Mouse (Mus musculus): ENCODE data around the gene Atcay. TPM values are rescaled to one million over a fixed set of nuclear protein-coding genes. Genes with fewer than 3 reads are reported as not detected.

Atcay gene
- polyA plus RNA-seq, 1 experiment from 2014 or later, result 1.1 TPM

DNA sequence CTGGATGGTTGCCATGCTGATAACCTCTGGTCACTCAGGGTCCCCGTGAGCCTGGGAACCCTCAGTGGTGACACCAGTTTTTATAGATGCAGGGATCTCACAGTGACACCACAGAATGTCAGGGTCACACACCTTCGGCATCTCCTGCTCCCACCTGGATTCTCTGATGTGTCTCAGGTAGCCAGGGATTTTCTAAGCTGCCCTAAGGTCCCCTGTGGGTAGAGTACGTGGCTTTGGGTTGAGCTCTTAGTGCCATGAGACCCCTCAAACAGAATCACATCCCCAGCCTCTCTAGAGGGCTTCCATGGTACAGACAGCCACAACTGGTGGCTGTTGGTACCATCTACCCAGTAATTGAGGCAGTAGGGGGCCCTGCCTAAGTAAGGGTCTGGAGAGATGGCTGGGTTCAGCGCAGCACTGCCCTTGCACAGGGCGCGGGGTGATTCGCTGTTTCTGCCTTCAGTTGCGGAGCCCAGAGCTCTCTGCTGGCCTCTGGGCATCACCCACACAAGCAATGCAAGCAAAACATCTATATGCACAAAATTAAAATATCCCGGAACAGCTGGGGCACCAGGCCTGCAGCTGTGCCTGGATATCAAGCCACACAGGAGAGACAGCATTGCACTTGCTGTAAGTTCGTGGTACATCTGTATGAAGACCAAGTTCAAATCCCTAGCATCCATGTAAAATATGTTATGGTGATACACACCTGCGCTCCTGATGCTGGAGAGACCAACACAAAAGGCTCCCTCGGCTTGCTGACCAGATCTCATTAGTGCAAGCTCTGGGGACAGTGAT lies 6.0 kb upstream of the Atcay start:
- no peak for ATAC-seq
- no peaks in the 10 kb centered on the region for H3K36me3 ChIP-seq (ENCODE audit: control insufficient read depth, insufficient read depth)
- H3K27me3 ChIP-seq (replicated peaks; ENCODE audit: control insufficient read depth, insufficient read depth, low read length), result peaks cover 15% of the 10 kb centered on the region; the same call in 1 of the 2 replicates
- H3K9me3 ChIP-seq (ENCODE audit: control insufficient read depth), result no peaks in the 10 kb centered on the region
- H3K27ac ChIP-seq (ENCODE audit: low read depth, low read length), result no peak overlapping the region
- H3K4me1 ChIP-seq (replicated peaks; ENCODE audit: control insufficient read depth, insufficient read depth, low read length), result peaks cover 6% of the 10 kb centered on the region; the same call in 1 of the 2 replicates
- H3K4me2 ChIP-seq (replicated peaks; ENCODE audit: low read depth), result no peak overlapping the region
- TF ChIP-seq CTCF (IDR thresholded peaks at IDR 0.05; ENCODE audit: low read depth), result no peak
- WGBS, result 88% methylated on average over 12 of the region's 12 CpGs
- H3K9ac ChIP-seq (ENCODE audit: low read depth, low read length), result no peak overlapping the region
- no peak overlapping the region for H3K4me3 ChIP-seq (ENCODE audit: low read depth, low read length)

DNA sequence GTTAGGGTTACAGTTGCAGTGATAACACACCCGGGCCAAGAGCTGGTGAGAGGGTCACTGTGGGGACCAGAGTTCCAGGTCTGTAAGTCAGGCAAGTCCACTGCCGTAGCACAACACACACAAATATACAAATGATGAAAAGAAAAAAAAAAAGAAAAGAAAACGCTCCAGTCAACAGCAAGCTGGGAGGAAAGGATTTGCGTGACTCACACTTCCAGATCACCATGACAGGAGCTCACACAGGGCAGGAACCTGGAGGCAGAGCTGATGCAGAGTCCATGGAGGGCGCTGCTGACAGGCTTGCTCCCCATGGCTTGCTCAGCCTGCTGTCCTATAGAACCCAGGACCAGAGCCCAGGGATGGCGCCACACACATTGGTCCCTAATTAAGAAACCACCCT lies 3.6 kb upstream of the Atcay start:
- Histone ChIP-seq H3K27me3 (replicated peaks; ENCODE audit: control insufficient read depth, insufficient read depth, low read length) (peaks cover 14% of the 10 kb centered on the region; the same call in 1 of the 2 replicates), H3K4me2 (replicated peaks; ENCODE audit: low read depth) (peak overlapping the region; percentile 72), H3K4me3 (ENCODE audit: low read depth, low read length) (peak overlapping the region; percentile 72; the same call in 1 of the 2 replicates), H3K4me1 (replicated peaks; ENCODE audit: control insufficient read depth, insufficient read depth, low read length) (peaks cover 6% of the 10 kb centered on the region; the same call in 1 of the 2 replicates), H3K9me3 (ENCODE audit: control insufficient read depth) (no peaks in the 10 kb centered on the region), H3K9ac (ENCODE audit: low read depth, low read length) (0 out of 2 replicates have a peak overlapping the region, but pooled peaks have one; percentile 78), H3K27ac (ENCODE audit: low read depth, low read length) (peak overlapping the region; percentile 95), H3K36me3 (ENCODE audit: control insufficient read depth, insufficient read depth) (no peaks in the 10 kb centered on the region)
- WGBS, result 70% methylated on average over 6 of the region's 6 CpGs
- TF ChIP-seq CTCF (IDR thresholded peaks at IDR 0.05; ENCODE audit: low read depth), result peak; percentile 12; the same call in 1 of the 2 replicates
- ATAC-seq, result no peak

DNA sequence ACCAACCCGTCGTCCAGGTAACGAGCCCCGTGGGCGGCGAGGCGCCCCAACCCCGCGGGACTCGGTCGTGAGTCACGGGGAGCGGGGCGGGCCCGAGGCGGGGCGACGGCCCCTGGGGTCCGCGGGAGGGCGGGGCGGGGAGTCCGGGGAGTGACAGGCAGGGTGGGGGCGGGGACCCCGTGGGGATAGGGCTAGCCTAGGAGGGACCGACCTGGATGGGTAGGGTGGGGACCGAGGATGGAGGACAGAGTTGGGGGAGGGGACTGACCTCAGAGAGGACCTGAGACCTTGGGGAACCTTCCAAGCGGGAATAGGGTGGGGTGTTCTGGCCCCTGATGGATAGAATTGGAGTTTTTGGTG lies 2.6 kb upstream of the Atcay start:
- peak overlapping the region; percentile 72 for H3K4me3 ChIP-seq (ENCODE audit: low read depth, low read length)
- WGBS, result under 1% methylated on average over 28 of the region's 28 CpGs
- peak overlapping the region; percentile 95 for H3K27ac ChIP-seq (ENCODE audit: low read depth, low read length)
- peak; percentile 40; the same call in 1 of the 2 replicates for ATAC-seq
- H3K27me3 ChIP-seq (replicated peaks; ENCODE audit: control insufficient read depth, insufficient read depth, low read length), result peaks cover 14% of the 10 kb centered on the region; the same call in 1 of the 2 replicates
- peaks cover 6% of the 10 kb centered on the region; the same call in 1 of the 2 replicates for H3K4me1 ChIP-seq (replicated peaks; ENCODE audit: control insufficient read depth, insufficient read depth, low read length)
- H3K9ac ChIP-seq (ENCODE audit: low read depth, low read length), result peak overlapping the region; percentile 78
- no peaks in the 10 kb centered on the region for H3K36me3 ChIP-seq (ENCODE audit: control insufficient read depth, insufficient read depth)
- TF ChIP-seq CTCF (IDR thresholded peaks at IDR 0.05; ENCODE audit: low read depth), result no peak
- H3K4me2 ChIP-seq (replicated peaks; ENCODE audit: low read depth), result peak overlapping the region; percentile 72
- H3K9me3 ChIP-seq (ENCODE audit: control insufficient read depth), result no peaks in the 10 kb centered on the region

DNA sequence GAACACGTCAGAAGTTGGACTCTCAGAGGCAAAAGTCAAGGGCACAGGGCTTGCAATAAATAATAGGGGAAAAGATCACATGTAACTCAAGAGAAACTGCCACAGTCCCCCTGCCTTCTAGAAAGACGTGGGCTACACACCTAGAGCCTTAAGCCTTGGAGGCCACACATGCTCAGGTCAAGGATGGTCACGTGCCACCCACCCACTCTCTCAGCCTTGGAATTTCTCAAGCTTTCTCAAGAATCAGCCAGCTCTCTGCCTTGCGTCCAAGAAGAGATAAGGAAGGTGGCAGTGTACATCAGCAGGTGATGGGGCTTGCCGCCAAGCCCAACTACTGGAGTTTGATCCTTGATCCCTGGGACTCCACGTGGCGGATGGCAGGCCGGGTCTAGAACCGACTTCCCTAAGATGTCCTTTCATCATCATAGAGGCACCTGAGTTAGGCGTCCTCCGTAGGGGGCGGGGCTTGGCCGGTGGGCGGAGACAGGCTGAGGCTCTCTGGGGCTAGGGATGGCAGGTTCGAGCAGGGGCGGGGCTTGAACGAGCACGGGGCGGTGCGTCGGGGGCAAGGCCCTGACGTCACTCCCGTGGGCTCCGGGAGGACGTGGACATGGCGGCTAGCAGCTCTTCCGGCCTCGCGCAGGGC lies 2.1 kb upstream of the Atcay start, which contains the start of gene Zfr2:
Zfr2 (plus strand) TSS at position 576 of the 646 bp plus-strand sequence.
- TF ChIP-seq CTCF (IDR thresholded peaks at IDR 0.05; ENCODE audit: low read depth), result no peak
- Histone ChIP-seq H3K4me1 (replicated peaks; ENCODE audit: control insufficient read depth, insufficient read depth, low read length) (peaks cover 6% of the 10 kb centered on the region; the same call in 1 of the 2 replicates), H3K36me3 (ENCODE audit: control insufficient read depth, insufficient read depth) (no peaks in the 10 kb centered on the region), H3K27me3 (replicated peaks; ENCODE audit: control insufficient read depth, insufficient read depth, low read length) (peaks cover 16% of the 10 kb centered on the region; the same call in 1 of the 2 replicates), H3K4me2 (replicated peaks; ENCODE audit: low read depth) (peak within 1 kb of the TSS; percentile 72), H3K9ac (ENCODE audit: low read depth, low read length) (peak within 1 kb of the TSS; percentile 78), H3K9me3 (ENCODE audit: control insufficient read depth) (no peaks in the 10 kb centered on the region), H3K27ac (ENCODE audit: low read depth, low read length) (peak within 1 kb of the TSS; percentile 95), H3K4me3 (ENCODE audit: low read depth, low read length) (peak within 1 kb of the TSS; percentile 72)
- 3% methylated on average over 29 of the region's 29 CpGs for WGBS
- peak; percentile 89 for ATAC-seq

DNA sequence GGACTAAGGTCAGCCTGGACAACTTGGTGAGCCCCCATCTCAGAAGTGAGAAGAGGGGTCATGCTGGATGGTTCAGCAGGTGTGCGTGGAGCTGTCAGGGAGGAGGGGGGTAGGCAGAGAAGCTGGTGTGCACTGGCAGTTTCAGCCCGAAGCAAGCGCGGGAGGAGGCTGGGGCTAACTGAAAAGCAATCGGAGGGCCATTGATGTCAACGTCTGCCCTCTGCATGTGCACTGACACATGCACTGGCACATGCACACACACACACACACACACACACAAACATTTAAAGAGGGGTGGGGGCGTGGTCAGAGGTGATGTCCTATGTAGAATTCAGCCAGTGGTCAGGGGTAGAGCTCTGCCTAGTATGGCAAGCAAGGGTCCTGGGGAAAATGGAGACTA lies 803 bp upstream of the Atcay start:
- WGBS, result 62% methylated on average over 7 of the region's 7 CpGs
- Histone ChIP-seq H3K36me3 (ENCODE audit: control insufficient read depth, insufficient read depth) (no peaks in the 10 kb centered on the region), H3K4me3 (ENCODE audit: low read depth, low read length) (no peak overlapping the region), H3K27me3 (replicated peaks; ENCODE audit: control insufficient read depth, insufficient read depth, low read length) (peaks cover 16% of the 10 kb centered on the region; the same call in 1 of the 2 replicates), H3K9me3 (ENCODE audit: control insufficient read depth) (no peaks in the 10 kb centered on the region), H3K9ac (ENCODE audit: low read depth, low read length) (no peak overlapping the region), H3K4me2 (replicated peaks; ENCODE audit: low read depth) (no peak overlapping the region; the same call in 1 of the 2 replicates), H3K4me1 (replicated peaks; ENCODE audit: control insufficient read depth, insufficient read depth, low read length) (peaks cover 6% of the 10 kb centered on the region; the same call in 1 of the 2 replicates), H3K27ac (ENCODE audit: low read depth, low read length) (0 out of 2 replicates have a peak overlapping the region, but pooled peaks have one; percentile 95)
- TF ChIP-seq CTCF (IDR thresholded peaks at IDR 0.05; ENCODE audit: low read depth), result no peak
- ATAC-seq, result no peak
